Mouse (Mus musculus): ENCODE data around the gene Sox5.
A peak's percentile ranks its signal among the peaks of the same experiment; 100 is the strongest.

Sox5 gene

GRCm38 (mm10) chr6:143943126-143943525 lies 838.7 kb downstream of the Sox5 start:
- no peak for DNase-seq (ENCODE audit: low read depth)

GRCm38 (mm10) chr6:143941291-143941785 lies 840.4 kb downstream of the Sox5 start:
- DNase-seq (ENCODE audit: low read depth): no peak

- DNase-seq (ENCODE audit: low read depth): no peak
Observed at GRCm38 (mm10) chr6:143923146-143923545, 858.6 kb downstream of the Sox5 start.

- DNase-seq (ENCODE audit: low read depth): no peak
Observed at GRCm38 (mm10) chr6:143918405-143918947, 863.3 kb downstream of the Sox5 start.

- DNase-seq (ENCODE audit: low read depth): no peak
Observed at GRCm38 (mm10) chr6:143916152-143916735, 865.5 kb downstream of the Sox5 start.

GRCm38 (mm10) chr6:143915686-143916085 lies 866.1 kb downstream of the Sox5 start:
- DNase-seq (ENCODE audit: low read depth): no peak

GRCm38 (mm10) chr6:143912316-143912715 lies 869.5 kb downstream of the Sox5 start:
- no peak for DNase-seq (ENCODE audit: low read depth)

GRCm38 (mm10) chr6:143904693-143905031 lies 877.1 kb downstream of the Sox5 start:
- DNase-seq (ENCODE audit: low read depth): no peak

GRCm38 (mm10) chr6:143903981-143904692 lies 877.6 kb downstream of the Sox5 start:
- DNase-seq (ENCODE audit: low read depth): no peak

GRCm38 (mm10) chr6:143900871-143901270 lies 880.9 kb downstream of the Sox5 start:
- no peak for DNase-seq (ENCODE audit: low read depth)

- no peak for DNase-seq (ENCODE audit: low read depth)
Observed at GRCm38 (mm10) chr6:143895092-143895491, 886.7 kb downstream of the Sox5 start.

- no peak for DNase-seq (ENCODE audit: low read depth)
Observed at GRCm38 (mm10) chr6:143892869-143893268, 888.9 kb downstream of the Sox5 start.

- DNase-seq (ENCODE audit: low read depth): no peak
Observed at GRCm38 (mm10) chr6:143888556-143888955, 893.2 kb downstream of the Sox5 start.

GRCm38 (mm10) chr6:143878525-143878924 lies 903.3 kb downstream of the Sox5 start:
- DNase-seq (ENCODE audit: low read depth): no peak

GRCm38 (mm10) chr6:143868790-143869189 lies 913.0 kb downstream of the Sox5 start:
- peak; percentile 37 for DNase-seq (ENCODE audit: low read depth)

GRCm38 (mm10) chr6:143868155-143868685 lies 913.6 kb downstream of the Sox5 start:
- DNase-seq (ENCODE audit: low read depth): peak; percentile 80

- DNase-seq (ENCODE audit: low read depth): no peak
Observed at GRCm38 (mm10) chr6:143867029-143867428, 914.7 kb downstream of the Sox5 start.

- no peak for DNase-seq (ENCODE audit: low read depth)
Observed at GRCm38 (mm10) chr6:143866566-143866965, 915.2 kb downstream of the Sox5 start.

GRCm38 (mm10) chr6:143862611-143863110 lies 919.1 kb downstream of the Sox5 start:
- DNase-seq (ENCODE audit: low read depth): no peak

- no peak for DNase-seq (ENCODE audit: low read depth)
Observed at GRCm38 (mm10) chr6:143860036-143860435, 921.7 kb downstream of the Sox5 start.

GRCm38 (mm10) chr6:143859535-143859934 lies 922.2 kb downstream of the Sox5 start:
- no peak for DNase-seq (ENCODE audit: low read depth)

- DNase-seq (ENCODE audit: low read depth): no peak
Observed at GRCm38 (mm10) chr6:143858551-143858950, 923.2 kb downstream of the Sox5 start.

GRCm38 (mm10) chr6:143857376-143857775 lies 924.4 kb downstream of the Sox5 start:
- DNase-seq (ENCODE audit: low read depth): no peak

Data from naive thymus-derived CD4-positive, alpha-beta T cell, adult 2 months (primary cell).